Mouse (Mus musculus): ENCODE results near the gene Cd247. TPM values are rescaled to one million over a fixed set of nuclear protein-coding genes. Genes with fewer than 3 reads are reported as not detected.

Gene Cd247
- polyA plus RNA-seq, 1 experiment from 2014 or later: 0.32 TPM

- Histone ChIP-seq H3K4me1 (peaks cover 24% of the 10 kb centered on the region), H3K4me2 (peak overlapping the region; percentile 77), H3K9me3 (replicated peaks) (no peaks in the 10 kb centered on the region), H3K9ac (peak overlapping the region; percentile 57), H3K27me3 (replicated peaks) (peaks cover 9% of the 10 kb centered on the region; the same call in 1 of the 2 replicates), H3K4me3 (peak overlapping the region; percentile 53), H3K27ac (no peak overlapping the region; the same call in 1 of the 2 replicates), H3K36me3 (peaks cover 4% of the 10 kb centered on the region; the same call in 1 of the 2 replicates)
- WGBS (ENCODE audit: insufficient replicate concordance): 3% methylated on average over 13 of the region's 13 CpGs
- peak; percentile 65 for ATAC-seq
These were observed 8.4 kb upstream of the Cd247 start for GRCm38 (mm10) chr1:165779954-165780585.

- H3K4me3 ChIP-seq: peak overlapping the region; percentile 53
- peak overlapping the region; percentile 57 for H3K9ac ChIP-seq
- H3K27me3 ChIP-seq (replicated peaks): peaks cover 9% of the 10 kb centered on the region; the same call in 1 of the 2 replicates
- peak overlapping the region; percentile 77 for H3K4me2 ChIP-seq
- 7% methylated on average over 20 of the region's 20 CpGs for WGBS (ENCODE audit: insufficient replicate concordance)
- no peaks in the 10 kb centered on the region for H3K9me3 ChIP-seq (replicated peaks)
- H3K36me3 ChIP-seq: no peaks in the 10 kb centered on the region
- peaks cover 19% of the 10 kb centered on the region for H3K4me1 ChIP-seq
- peak; percentile 61 for ATAC-seq
- no peak overlapping the region; the same call in 1 of the 2 replicates for H3K27ac ChIP-seq
These were observed 7.8 kb upstream of the Cd247 start for GRCm38 (mm10) chr1:165780586-165781111.

- Histone ChIP-seq H3K9me3 (replicated peaks) (no peaks in the 10 kb centered on the region), H3K4me1 (peaks cover 13% of the 10 kb centered on the region), H3K4me2 (no peak overlapping the region), H3K9ac (no peak overlapping the region), H3K4me3 (no peak overlapping the region), H3K27ac (no peak overlapping the region), H3K36me3 (no peaks in the 10 kb centered on the region), H3K27me3 (replicated peaks) (peaks cover 9% of the 10 kb centered on the region; the same call in 1 of the 2 replicates)
- no peak for ATAC-seq
- WGBS (ENCODE audit: insufficient replicate concordance): 47% methylated on average over 9 of the region's 9 CpGs
These were observed 7.1 kb upstream of the Cd247 start for GRCm38 (mm10) chr1:165781426-165781825.

GRCm38 (mm10) chr1:165781911-165782310, 6.6 kb upstream of the Cd247 start:
- no peak overlapping the region for H3K4me3 ChIP-seq
- WGBS (ENCODE audit: insufficient replicate concordance): 75% methylated on average over 12 of the region's 12 CpGs

GRCm38 (mm10) chr1:165786296-165786695, 2.2 kb upstream of the Cd247 start:
- WGBS (ENCODE audit: insufficient replicate concordance): 71% methylated on average over 11 of the region's 11 CpGs
- H3K4me2 ChIP-seq: no peak overlapping the region
- H3K4me3 ChIP-seq: no peak overlapping the region
- 0 out of 2 replicates have a peak, but pooled peaks cover 3% of the 10 kb centered on the region for H3K4me1 ChIP-seq
- H3K27me3 ChIP-seq (replicated peaks): peaks cover 6% of the 10 kb centered on the region; the same call in 1 of the 2 replicates
- no peaks in the 10 kb centered on the region for H3K36me3 ChIP-seq
- H3K9ac ChIP-seq: no peak overlapping the region
- ATAC-seq: no peak
- H3K27ac ChIP-seq: no peak overlapping the region
- no peaks in the 10 kb centered on the region for H3K9me3 ChIP-seq (replicated peaks)

More at GRCm38 (mm10) chr1:165781911-165782310, 6.6 kb upstream of the Cd247 start:
- Histone ChIP-seq H3K27ac (no peak overlapping the region), H3K4me2 (no peak overlapping the region), H3K36me3 (no peaks in the 10 kb centered on the region), H3K27me3 (replicated peaks) (peaks cover 9% of the 10 kb centered on the region; the same call in 1 of the 2 replicates), H3K4me1 (peaks cover 13% of the 10 kb centered on the region), H3K9me3 (replicated peaks) (no peaks in the 10 kb centered on the region), H3K9ac (no peak overlapping the region)
- no peak for ATAC-seq

- ATAC-seq: no peak
- 76% methylated on average over 17 of the region's 17 CpGs for WGBS (ENCODE audit: insufficient replicate concordance)
These were observed 682 bp downstream of the Cd247 start for GRCm38 (mm10) chr1:165789066-165789660.

GRCm38 (mm10) chr1:165789963-165790362, 1.5 kb downstream of the Cd247 start:
- H3K36me3 ChIP-seq: no peaks in the 10 kb centered on the region
- H3K27ac ChIP-seq: no peak overlapping the region
- WGBS (ENCODE audit: insufficient replicate concordance): 79% methylated on average over 6 of the region's 6 CpGs
- H3K27me3 ChIP-seq (replicated peaks): no peaks in the 10 kb centered on the region
- no peak overlapping the region for H3K9ac ChIP-seq
- no peaks in the 10 kb centered on the region for H3K9me3 ChIP-seq (replicated peaks)
- no peak for ATAC-seq
- H3K4me3 ChIP-seq: no peak overlapping the region
- 0 out of 2 replicates have a peak, but pooled peaks cover 3% of the 10 kb centered on the region for H3K4me1 ChIP-seq
- no peak overlapping the region for H3K4me2 ChIP-seq

More at GRCm38 (mm10) chr1:165789066-165789660, 682 bp downstream of the Cd247 start:
- no peaks in the 10 kb centered on the region for H3K9me3 ChIP-seq (replicated peaks)
- no peak overlapping the region for H3K4me3 ChIP-seq
- no peaks in the 10 kb centered on the region for H3K27me3 ChIP-seq (replicated peaks)
- no peak overlapping the region for H3K9ac ChIP-seq
- H3K4me2 ChIP-seq: no peak overlapping the region
- no peaks in the 10 kb centered on the region for H3K36me3 ChIP-seq
- no peak overlapping the region for H3K27ac ChIP-seq
- 0 out of 2 replicates have a peak, but pooled peaks cover 3% of the 10 kb centered on the region for H3K4me1 ChIP-seq

- no peak for ATAC-seq
- H3K27ac ChIP-seq: no peak overlapping the region
- peaks cover 6% of the 10 kb centered on the region; the same call in 1 of the 2 replicates for H3K27me3 ChIP-seq (replicated peaks)
- no peaks in the 10 kb centered on the region for H3K9me3 ChIP-seq (replicated peaks)
- H3K36me3 ChIP-seq: no peaks in the 10 kb centered on the region
- H3K4me1 ChIP-seq: 0 out of 2 replicates have a peak, but pooled peaks cover 3% of the 10 kb centered on the region
- H3K4me3 ChIP-seq: no peak overlapping the region
- whole genome bisulfite sequencing (ENCODE audit: insufficient replicate concordance): 85% methylated on average over 17 of the region's 17 CpGs
- no peak overlapping the region for H3K9ac ChIP-seq
- no peak overlapping the region for H3K4me2 ChIP-seq
These were observed 2.2 kb downstream of the Cd247 start for GRCm38 (mm10) chr1:165790461-165791210.

- no peak for ATAC-seq
- no peak overlapping the region for H3K4me3 ChIP-seq
- H3K36me3 ChIP-seq: no peaks in the 10 kb centered on the region
- H3K9ac ChIP-seq: no peak overlapping the region
- H3K4me2 ChIP-seq: no peak overlapping the region
- H3K27ac ChIP-seq: no peak overlapping the region
- H3K9me3 ChIP-seq (replicated peaks): no peaks in the 10 kb centered on the region
- H3K4me1 ChIP-seq: 0 out of 2 replicates have a peak, but pooled peaks cover 3% of the 10 kb centered on the region
- WGBS (ENCODE audit: insufficient replicate concordance): 89% methylated on average over 9 of the region's 9 CpGs
- peaks cover 9% of the 10 kb centered on the region; the same call in 1 of the 2 replicates for H3K27me3 ChIP-seq (replicated peaks)
These were observed 2.9 kb downstream of the Cd247 start for GRCm38 (mm10) chr1:165791411-165791810.

GRCm38 (mm10) chr1:165801709-165802310, 13.3 kb downstream of the Cd247 start:
- Histone ChIP-seq H3K4me2 (no peak overlapping the region), H3K4me1 (no peaks in the 10 kb centered on the region), H3K9me3 (replicated peaks) (no peaks in the 10 kb centered on the region), H3K4me3 (no peak overlapping the region), H3K36me3 (no peaks in the 10 kb centered on the region), H3K9ac (no peak overlapping the region), H3K27ac (no peak overlapping the region), H3K27me3 (replicated peaks) (no peaks in the 10 kb centered on the region)
- WGBS (ENCODE audit: insufficient replicate concordance): 77% methylated on average over 11 of the region's 11 CpGs
- no peak for ATAC-seq

- H3K4me2 ChIP-seq: no peak overlapping the region
- no peaks in the 10 kb centered on the region for H3K9me3 ChIP-seq (replicated peaks)
- no peak overlapping the region for H3K9ac ChIP-seq
- no peaks in the 10 kb centered on the region for H3K4me1 ChIP-seq
- WGBS (ENCODE audit: insufficient replicate concordance): 78% methylated on average over 5 of the region's 5 CpGs
- no peak overlapping the region for H3K4me3 ChIP-seq
- H3K27me3 ChIP-seq (replicated peaks): 0 out of 2 replicates have a peak, but pooled peaks cover 4% of the 10 kb centered on the region
- H3K27ac ChIP-seq: no peak overlapping the region
- no peaks in the 10 kb centered on the region for H3K36me3 ChIP-seq
- ATAC-seq: no peak
These were observed 14.6 kb downstream of the Cd247 start for GRCm38 (mm10) chr1:165803107-165803506.
